Mouse (Mus musculus): Measurements from ENCODE around the gene Dcun1d4. TPM values are rescaled to one million over a fixed set of nuclear protein-coding genes. Genes with fewer than 3 reads are reported as not detected.

Dcun1d4 gene
- polyA plus RNA-seq, 1 experiment from 2014 or later = 28.3 TPM

- ATAC-seq (replicated peaks; ENCODE audit: low FRiP score, low TSS enrichment, low read depth) (no peak), DNase-seq (ENCODE audit: low spot score) (no peak)
- no peaks in the 10 kb centered on the region for H3K9me3 ChIP-seq (ENCODE audit: control insufficient read depth, low read length)
- no peak overlapping the region for H3K9ac ChIP-seq (ENCODE audit: low read length)
- no peaks in the 10 kb centered on the region for H3K4me1 ChIP-seq (replicated peaks; ENCODE audit: control insufficient read depth, insufficient read depth, low read length)
- H3K4me3 ChIP-seq (ENCODE audit: low read depth, low read length) = no peak overlapping the region
- peaks cover 24% of the 10 kb centered on the region for H3K36me3 ChIP-seq (ENCODE audit: control insufficient read depth, insufficient read depth, low read length)
- no peak overlapping the region for H3K4me2 ChIP-seq (ENCODE audit: low read length)
- H3K27me3 ChIP-seq (replicated peaks; ENCODE audit: control insufficient read depth, insufficient read depth, low read length) = no peaks in the 10 kb centered on the region
- H3K27ac ChIP-seq (ENCODE audit: low read depth) = no peak overlapping the region
- WGBS = 93% methylated on average over 1 of the region's 1 CpGs
Observed at GRCm38 (mm10) chr5:73512241-73512640, 31.4 kb downstream of the Dcun1d4 start.

- H3K9me3 ChIP-seq (ENCODE audit: control insufficient read depth, low read length) = no peaks in the 10 kb centered on the region
- no peak overlapping the region for H3K9ac ChIP-seq (ENCODE audit: low read length)
- no peaks in the 10 kb centered on the region for H3K27me3 ChIP-seq (replicated peaks; ENCODE audit: control insufficient read depth, insufficient read depth, low read length)
- WGBS = 87% methylated on average over 9 of the region's 9 CpGs
- peaks cover 24% of the 10 kb centered on the region for H3K36me3 ChIP-seq (ENCODE audit: control insufficient read depth, insufficient read depth, low read length)
- ATAC-seq (replicated peaks; ENCODE audit: low FRiP score, low TSS enrichment, low read depth) (no peak), DNase-seq (ENCODE audit: low spot score) (no peak)
- H3K4me3 ChIP-seq (ENCODE audit: low read depth, low read length) = no peak overlapping the region
- no peaks in the 10 kb centered on the region for H3K4me1 ChIP-seq (replicated peaks; ENCODE audit: control insufficient read depth, insufficient read depth, low read length)
- H3K4me2 ChIP-seq (ENCODE audit: low read length) = no peak overlapping the region
- no peak overlapping the region for H3K27ac ChIP-seq (ENCODE audit: low read depth)
Observed at GRCm38 (mm10) chr5:73512661-73513060, 31.9 kb downstream of the Dcun1d4 start.

GRCm38 (mm10) chr5:73514202-73514601 is 33.4 kb downstream of the Dcun1d4 start:
- no peaks in the 10 kb centered on the region for H3K27me3 ChIP-seq (replicated peaks; ENCODE audit: control insufficient read depth, insufficient read depth, low read length)
- no peak for DNase-seq (ENCODE audit: low spot score)
- 90% methylated on average over 2 of the region's 2 CpGs for WGBS
- H3K4me2 ChIP-seq (ENCODE audit: low read length) = no peak overlapping the region
- H3K4me3 ChIP-seq (ENCODE audit: low read depth, low read length) = no peak overlapping the region
- H3K27ac ChIP-seq (ENCODE audit: low read depth) = no peak overlapping the region
- no peak for ATAC-seq (replicated peaks; ENCODE audit: low FRiP score, low TSS enrichment, low read depth)
- no peaks in the 10 kb centered on the region for H3K9me3 ChIP-seq (ENCODE audit: control insufficient read depth, low read length)
- H3K36me3 ChIP-seq (ENCODE audit: control insufficient read depth, insufficient read depth, low read length) = peaks cover 28% of the 10 kb centered on the region
- no peaks in the 10 kb centered on the region for H3K4me1 ChIP-seq (replicated peaks; ENCODE audit: control insufficient read depth, insufficient read depth, low read length)
- no peak overlapping the region for H3K9ac ChIP-seq (ENCODE audit: low read length)

DNA sequence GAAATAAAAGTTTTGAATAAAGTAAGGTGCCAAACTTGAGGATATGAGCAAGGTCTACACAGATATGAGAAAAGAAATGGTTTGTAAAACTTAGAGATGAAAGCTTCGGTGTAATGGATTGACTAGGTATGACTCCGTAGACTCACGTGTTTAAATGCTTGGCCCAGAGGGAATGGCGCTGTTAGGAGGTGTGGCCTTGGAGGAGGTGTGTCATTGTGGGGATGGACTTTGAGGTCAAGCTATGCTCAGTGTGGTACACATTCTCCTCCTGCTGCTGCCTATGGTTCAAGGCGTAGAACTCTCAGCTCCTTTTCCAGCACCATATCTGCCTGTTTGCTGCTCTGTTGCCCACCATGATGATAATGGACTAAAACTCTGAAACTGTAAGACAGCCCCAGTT is 36.5 kb downstream of the Dcun1d4 start:
- Histone ChIP-seq H3K27ac (ENCODE audit: low read depth) (no peak overlapping the region), H3K36me3 (ENCODE audit: control insufficient read depth, insufficient read depth, low read length) (peaks cover 29% of the 10 kb centered on the region), H3K4me2 (ENCODE audit: low read length) (no peak overlapping the region), H3K9ac (ENCODE audit: low read length) (no peak overlapping the region), H3K9me3 (ENCODE audit: control insufficient read depth, low read length) (no peaks in the 10 kb centered on the region), H3K4me1 (replicated peaks; ENCODE audit: control insufficient read depth, insufficient read depth, low read length) (no peaks in the 10 kb centered on the region), H3K27me3 (replicated peaks; ENCODE audit: control insufficient read depth, insufficient read depth, low read length) (no peaks in the 10 kb centered on the region), H3K4me3 (ENCODE audit: low read depth, low read length) (no peak overlapping the region)
- DNase-seq (ENCODE audit: low spot score) = no peak
- no peak for ATAC-seq (replicated peaks; ENCODE audit: low FRiP score, low TSS enrichment, low read depth)
- 94% methylated on average over 5 of the region's 5 CpGs for WGBS

GRCm38 (mm10) chr5:73518424-73519211 is 37.8 kb downstream of the Dcun1d4 start:
- H3K4me1 ChIP-seq (replicated peaks; ENCODE audit: control insufficient read depth, insufficient read depth, low read length) = no peaks in the 10 kb centered on the region
- no peaks in the 10 kb centered on the region for H3K27me3 ChIP-seq (replicated peaks; ENCODE audit: control insufficient read depth, insufficient read depth, low read length)

DNA sequence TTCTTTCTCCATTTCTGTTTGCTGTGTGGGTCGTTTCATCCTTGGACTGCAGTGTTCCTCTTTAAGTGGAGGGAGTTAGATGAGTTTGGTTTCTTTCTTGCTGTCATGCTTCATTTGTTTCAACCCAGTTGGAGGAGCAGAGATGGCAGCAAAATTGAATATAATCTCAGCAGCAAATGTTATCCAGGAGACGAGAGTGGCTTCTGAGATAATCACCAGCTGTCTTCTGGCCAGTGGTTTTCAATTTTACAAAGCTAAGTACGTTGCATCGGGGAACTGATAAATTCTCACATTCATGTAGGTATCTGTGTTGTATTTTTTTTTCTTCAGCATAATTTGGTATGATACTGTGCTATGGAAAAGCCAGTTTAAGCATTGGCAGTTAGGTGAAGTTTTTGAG is 40.0 kb downstream of the Dcun1d4 start:
- no peak overlapping the region for H3K4me3 ChIP-seq (ENCODE audit: low read depth, low read length)
- 81% methylated on average over 4 of the region's 4 CpGs for WGBS
- H3K4me1 ChIP-seq (replicated peaks; ENCODE audit: control insufficient read depth, insufficient read depth, low read length) = no peaks in the 10 kb centered on the region
- H3K4me2 ChIP-seq (ENCODE audit: low read length) = no peak overlapping the region
- no peak for DNase-seq (ENCODE audit: low spot score)
- no peak overlapping the region for H3K9ac ChIP-seq (ENCODE audit: low read length)
- H3K9me3 ChIP-seq (ENCODE audit: control insufficient read depth, low read length) = no peaks in the 10 kb centered on the region
- no peak for ATAC-seq (replicated peaks; ENCODE audit: low FRiP score, low TSS enrichment, low read depth)
- H3K27me3 ChIP-seq (replicated peaks; ENCODE audit: control insufficient read depth, insufficient read depth, low read length) = no peaks in the 10 kb centered on the region
- H3K36me3 ChIP-seq (ENCODE audit: control insufficient read depth, insufficient read depth, low read length) = peaks cover 30% of the 10 kb centered on the region
- no peak overlapping the region for H3K27ac ChIP-seq (ENCODE audit: low read depth)

More at GRCm38 (mm10) chr5:73518424-73519211, 37.8 kb downstream of the Dcun1d4 start:
- ATAC-seq (replicated peaks; ENCODE audit: low FRiP score, low TSS enrichment, low read depth) (no peak), DNase-seq (ENCODE audit: low spot score) (no peak)
- H3K4me3 ChIP-seq (ENCODE audit: low read depth, low read length) = no peak overlapping the region
- 90% methylated on average over 8 of the region's 8 CpGs for WGBS
- H3K36me3 ChIP-seq (ENCODE audit: control insufficient read depth, insufficient read depth, low read length) = peaks cover 29% of the 10 kb centered on the region
- no peak overlapping the region for H3K9ac ChIP-seq (ENCODE audit: low read length)
- no peak overlapping the region for H3K27ac ChIP-seq (ENCODE audit: low read depth)
- no peak overlapping the region for H3K4me2 ChIP-seq (ENCODE audit: low read length)
- no peaks in the 10 kb centered on the region for H3K9me3 ChIP-seq (ENCODE audit: control insufficient read depth, low read length)

DNA sequence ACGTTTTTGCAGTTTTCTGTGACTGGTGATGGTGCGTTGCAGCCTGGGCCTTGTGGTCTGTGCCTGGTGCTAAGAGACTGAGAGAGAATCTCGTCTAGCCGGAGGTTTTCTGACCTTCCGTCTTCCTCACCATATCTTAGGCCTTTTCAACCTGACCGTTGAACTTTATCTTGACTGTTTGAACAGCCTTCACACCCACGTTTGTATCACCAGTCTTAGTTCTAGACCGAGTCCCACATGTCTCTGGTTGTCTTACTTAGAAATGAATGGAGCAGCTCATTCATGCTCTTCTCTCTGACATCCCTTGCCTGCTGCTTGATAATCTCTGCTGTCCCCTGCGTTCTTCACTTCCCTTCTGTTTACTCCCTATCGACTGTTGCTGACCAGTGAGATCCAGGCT is 42.4 kb downstream of the Dcun1d4 start:
- Histone ChIP-seq H3K4me2 (ENCODE audit: low read length) (no peak overlapping the region), H3K4me3 (ENCODE audit: low read depth, low read length) (no peak overlapping the region), H3K27ac (ENCODE audit: low read depth) (no peak overlapping the region; the same call in 1 of the 2 replicates), H3K36me3 (ENCODE audit: control insufficient read depth, insufficient read depth, low read length) (peaks cover 41% of the 10 kb centered on the region), H3K27me3 (replicated peaks; ENCODE audit: control insufficient read depth, insufficient read depth, low read length) (no peaks in the 10 kb centered on the region), H3K9ac (ENCODE audit: low read length) (no peak overlapping the region), H3K4me1 (replicated peaks; ENCODE audit: control insufficient read depth, insufficient read depth, low read length) (no peaks in the 10 kb centered on the region), H3K9me3 (ENCODE audit: control insufficient read depth, low read length) (no peaks in the 10 kb centered on the region)
- ATAC-seq (replicated peaks; ENCODE audit: low FRiP score, low TSS enrichment, low read depth) (no peak), DNase-seq (ENCODE audit: low spot score) (no peak)
- WGBS = 75% methylated on average over 10 of the region's 10 CpGs

DNA sequence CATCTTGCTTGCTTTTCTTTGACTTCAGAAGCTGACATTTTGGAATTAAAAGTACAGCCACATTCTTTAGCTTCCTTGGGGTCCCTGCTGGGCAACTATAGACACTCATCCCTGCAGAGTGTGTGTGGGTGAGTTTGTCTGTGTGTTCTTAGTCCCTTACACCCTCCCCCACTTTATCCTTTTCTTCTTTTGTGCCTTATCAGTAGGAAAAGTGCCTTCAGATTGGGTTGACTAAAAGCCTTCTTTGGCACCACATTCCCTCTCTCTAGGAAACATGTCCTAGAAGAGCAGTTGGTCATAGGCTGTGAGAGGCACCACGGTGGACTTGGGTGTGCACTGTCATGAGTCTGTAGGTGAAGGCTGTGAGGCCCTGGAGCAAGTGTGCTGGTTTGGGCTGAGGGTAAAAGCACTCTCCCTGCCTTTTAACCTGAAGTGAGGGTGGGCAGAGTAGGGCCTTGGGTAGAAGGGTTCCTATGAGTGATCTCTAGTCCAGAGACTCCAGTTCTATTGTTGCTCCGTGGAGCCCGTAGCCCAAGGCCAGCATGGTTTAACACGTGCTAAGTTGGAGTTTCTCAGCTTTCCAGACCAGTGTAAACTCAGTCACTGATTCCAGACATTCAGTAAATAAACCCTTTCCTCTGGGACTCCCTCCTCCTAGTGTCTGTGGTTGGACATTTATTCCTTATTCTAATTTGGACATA is 43.6 kb downstream of the Dcun1d4 start:
- H3K4me1 ChIP-seq (replicated peaks; ENCODE audit: control insufficient read depth, insufficient read depth, low read length) = no peaks in the 10 kb centered on the region
- no peak overlapping the region for H3K9ac ChIP-seq (ENCODE audit: low read length)
- no peaks in the 10 kb centered on the region for H3K9me3 ChIP-seq (ENCODE audit: control insufficient read depth, low read length)
- H3K36me3 ChIP-seq (ENCODE audit: control insufficient read depth, insufficient read depth, low read length) = peaks cover 43% of the 10 kb centered on the region
- no peak for DNase-seq (ENCODE audit: low spot score)
- H3K4me2 ChIP-seq (ENCODE audit: low read length) = no peak overlapping the region
- WGBS = 72% methylated on average over 4 of the region's 4 CpGs
- no peak overlapping the region for H3K4me3 ChIP-seq (ENCODE audit: low read depth, low read length)
- H3K27me3 ChIP-seq (replicated peaks; ENCODE audit: control insufficient read depth, insufficient read depth, low read length) = no peaks in the 10 kb centered on the region
- ATAC-seq (replicated peaks; ENCODE audit: low FRiP score, low TSS enrichment, low read depth) = no peak
- no peak overlapping the region for H3K27ac ChIP-seq (ENCODE audit: low read depth)

All from intestine, embryonic 14.5 days (tissue).